In the genomic region with DNA sequence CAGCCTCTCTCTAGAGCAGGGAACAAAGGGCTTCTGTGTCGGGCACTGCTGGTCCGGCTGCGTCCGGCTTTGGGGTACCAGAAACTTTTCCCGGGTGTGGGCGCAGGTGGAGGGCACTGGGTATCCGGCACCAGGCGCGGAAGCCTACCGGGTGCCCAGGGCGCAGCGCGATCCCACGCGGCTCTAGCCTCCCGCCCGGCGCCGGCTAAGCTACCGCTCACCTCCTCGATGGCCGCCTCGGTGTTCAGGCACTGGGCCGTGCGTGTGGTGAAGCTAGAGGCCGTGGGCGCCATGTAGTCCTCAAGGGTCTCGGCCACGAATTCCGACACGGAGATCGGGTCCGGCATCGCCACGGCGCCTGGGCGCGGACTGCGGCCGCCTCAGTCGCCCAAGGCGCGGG, we compare ENCODE assay signal across 8 mouse cellular contexts.
A peak's percentile ranks its signal among the peaks of the same experiment; 100 is the strongest.
DNase-seq lines count a peak whose midpoint lies in the region; ATAC-seq and TF ChIP-seq lines count a peak whose summit lies in the region.
"Not testable (repeated sequence)": the region's sequence is repeated elsewhere in the genome, so short reads cannot be mapped to it uniquely, and the experiment has no call there.

No protein-coding gene starts in this region.

- not testable (repeated sequence) for TF ChIP-seq CTCF in testis, adult 2 months (IDR thresholded peaks at IDR 0.05; ENCODE audit: control insufficient read depth, insufficient read depth, insufficient replicate concordance, low read depth, low read length)

- WGBS in embryonic facial prominence, embryonic 11.5 days: 12% methylated on average over 26 of the region's 43 CpGs
- WGBS in hindbrain, embryonic 15.5 days: 16% methylated on average over 24 of the region's 43 CpGs
- 8% methylated on average over 39 of the region's 43 CpGs for WGBS in lung, embryonic 15.5 days
- 11% methylated on average over 29 of the region's 43 CpGs for WGBS in neural tube, embryonic 13.5 days

- not testable (repeated sequence) for H3K27me3 ChIP-seq in embryonic facial prominence, embryonic 11.5 days (ENCODE audit: control insufficient read depth, insufficient read depth, low read length); hindbrain, embryonic 15.5 days; lung, embryonic 15.5 days; neural tube, embryonic 13.5 days; testis, adult 2 months (ENCODE audit: control insufficient read depth, insufficient read depth, low read length)

- H3K4me2 ChIP-seq in embryonic facial prominence, embryonic 11.5 days (ENCODE audit: low read depth, low read length): peak overlapping the region; percentile 10; the same call in 1 of the 2 replicates
- H3K4me2 ChIP-seq in hindbrain, embryonic 15.5 days: peak overlapping the region; percentile 36
- peak overlapping the region; percentile 50 for H3K4me2 ChIP-seq in lung, embryonic 15.5 days
- peak overlapping the region; percentile 41 for H3K4me2 ChIP-seq in neural tube, embryonic 13.5 days

- in situ Hi-C loops in ES-E14 (cut with MboI; ENCODE audit: low sequenced_read_pairs in 2 of 2, unreplicated experiment in 2 of 2): not testable (repeated sequence)

- not testable (repeated sequence) for DNase-seq in ES-E14 (ENCODE audit: low read depth, low spot score); embryonic facial prominence, embryonic 11.5 days (ENCODE audit: low spot score)
- peak; percentile 4 to 5 for DNase-seq in heart, adult 18-20 months
- DNase-seq in layer of hippocampus, adult 11-12 months (ENCODE audit: low spot score): peak; percentile 2

- not testable (repeated sequence) for H3K36me3 ChIP-seq in ES-E14 (ENCODE audit: control insufficient read depth, insufficient read depth, low read length, poor library complexity, severe bottlenecking); embryonic facial prominence, embryonic 11.5 days (replicated peaks; ENCODE audit: control insufficient read depth, insufficient read depth, low read depth, low read length); hindbrain, embryonic 15.5 days; lung, embryonic 15.5 days; neural tube, embryonic 13.5 days; testis, adult 2 months (ENCODE audit: control insufficient read depth, insufficient read depth, low read length)

- TF ChIP-seq POLR2A in testis, adult 2 months (IDR thresholded peaks at IDR 0.05; ENCODE audit: control insufficient read depth, low read depth, low read length): not testable (repeated sequence)

- H3K27ac ChIP-seq in ES-E14 (ENCODE audit: insufficient read depth, low read depth, low read length, poor library complexity, severe bottlenecking); embryonic facial prominence, embryonic 11.5 days (replicated peaks; ENCODE audit: low read depth, low read length); hindbrain, embryonic 15.5 days (replicated peaks); lung, embryonic 15.5 days; neural tube, embryonic 13.5 days (replicated peaks); testis, adult 2 months (ENCODE audit: control insufficient read depth, insufficient read depth, low read depth, low read length): not testable (repeated sequence)

- H3K4me1 ChIP-seq in ES-E14 (ENCODE audit: control insufficient read depth in 2 of 2, insufficient read depth in 2 of 2, low read length in 2 of 2, poor library complexity in 1 of 2); embryonic facial prominence, embryonic 11.5 days (ENCODE audit: control insufficient read depth, insufficient read depth, low read length); hindbrain, embryonic 15.5 days (replicated peaks); lung, embryonic 15.5 days; neural tube, embryonic 13.5 days (replicated peaks); testis, adult 2 months (ENCODE audit: control insufficient read depth, insufficient read depth, low read length): not testable (repeated sequence)

- peak overlapping the region; percentile 55 for H3K9ac ChIP-seq in ES-E14 (ENCODE audit: insufficient read depth, low read depth, low read length, poor library complexity, severe bottlenecking)
- not testable (repeated sequence) for H3K9ac ChIP-seq in embryonic facial prominence, embryonic 11.5 days (replicated peaks; ENCODE audit: low read length); hindbrain, embryonic 15.5 days; lung, embryonic 15.5 days; neural tube, embryonic 13.5 days

- H3K9me3 ChIP-seq in ES-E14 (ENCODE audit: control insufficient read depth, insufficient read depth, low read depth, low read length); embryonic facial prominence, embryonic 11.5 days (replicated peaks; ENCODE audit: control insufficient read depth, low read length); hindbrain, embryonic 15.5 days; lung, embryonic 15.5 days; neural tube, embryonic 13.5 days: not testable (repeated sequence)

- peak overlapping the region; percentile 44 to 64; a peak in 3 of 4 replicates for H3K4me3 ChIP-seq in ES-E14 (ENCODE audit: insufficient read depth in 1 of 2, low read depth in 1 of 2, low read length in 2 of 2, poor library complexity in 1 of 2, severe bottlenecking in 1 of 2)
- peak overlapping the region; percentile 26 for H3K4me3 ChIP-seq in embryonic facial prominence, embryonic 11.5 days (ENCODE audit: low read depth, low read length)
- H3K4me3 ChIP-seq in hindbrain, embryonic 15.5 days: peak overlapping the region; percentile 31
- peak overlapping the region; percentile 35 for H3K4me3 ChIP-seq in lung, embryonic 15.5 days
- H3K4me3 ChIP-seq in neural tube, embryonic 13.5 days: peak overlapping the region; percentile 27
- H3K4me3 ChIP-seq in testis, adult 2 months (ENCODE audit: control insufficient read depth, low read depth, low read length): peak overlapping the region; percentile 62

- not testable (repeated sequence) for ATAC-seq in embryonic facial prominence, embryonic 11.5 days (replicated peaks; ENCODE audit: insufficient number of reproducible peaks, low FRiP score, low TSS enrichment, low read depth); hindbrain, embryonic 15.5 days (ENCODE audit: low FRiP score, low read depth); lung, embryonic 15.5 days (ENCODE audit: borderline replicate concordance, extremely low read depth, low FRiP score, low TSS enrichment); neural tube, embryonic 13.5 days (ENCODE audit: low read depth)
